Mouse (Mus musculus) liver, adult (tissue): ENCODE data around the gene Taok3.
A peak's percentile ranks its signal among the peaks of the same experiment; 100 is the strongest.

Experiments
- GATA4 ChIP-seq: IDR thresholded peaks from 2 replicates; pipeline ENCODE4 v1.6.1; 2014; ENCODE audit warnings: mild to moderate bottlenecking, low read length; ENCODE audit not compliant: insufficient replicate concordance

Gene Taok3

DNA sequence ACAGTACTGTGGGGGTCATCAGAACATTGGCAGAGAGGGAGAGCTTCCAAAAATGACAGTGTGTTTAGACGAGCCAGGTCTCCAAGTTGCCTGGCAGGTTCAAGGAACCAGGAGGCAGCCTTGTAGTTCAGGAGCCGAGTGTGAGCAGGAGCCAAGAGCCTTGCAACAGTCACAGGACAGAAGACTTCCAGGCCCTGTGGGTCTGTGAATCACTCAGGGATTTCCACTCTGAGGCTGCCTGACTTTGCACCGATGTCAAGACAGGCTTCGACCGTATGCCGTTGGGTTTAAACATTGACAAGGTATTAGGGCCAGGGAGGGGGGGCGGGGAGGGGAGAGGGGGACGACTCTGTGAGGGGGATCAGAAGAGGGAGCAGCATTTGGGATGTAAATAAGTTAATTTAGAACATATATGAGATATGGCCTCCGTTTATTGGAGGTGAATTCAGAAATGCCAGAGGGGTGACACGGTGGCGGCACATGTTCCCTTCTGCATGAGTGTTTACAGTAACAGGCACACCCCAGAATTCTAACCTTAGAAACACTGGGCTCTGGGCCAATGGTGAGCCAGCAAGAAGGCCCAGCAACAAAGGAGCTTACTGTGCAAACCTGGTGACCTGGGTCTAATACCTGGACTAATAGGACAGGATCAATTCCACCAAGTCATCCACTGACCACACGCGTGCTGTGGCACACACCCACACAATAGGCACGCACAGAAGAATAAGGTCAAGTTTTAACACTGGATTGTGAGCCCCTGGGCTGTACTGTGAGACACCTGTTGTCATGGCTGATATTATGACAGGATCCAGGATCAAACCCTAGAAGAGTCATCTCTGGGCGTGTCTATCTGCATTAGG, 159.1 kb downstream of the Taok3 start:
- TF ChIP-seq GATA4: no peak

DNA sequence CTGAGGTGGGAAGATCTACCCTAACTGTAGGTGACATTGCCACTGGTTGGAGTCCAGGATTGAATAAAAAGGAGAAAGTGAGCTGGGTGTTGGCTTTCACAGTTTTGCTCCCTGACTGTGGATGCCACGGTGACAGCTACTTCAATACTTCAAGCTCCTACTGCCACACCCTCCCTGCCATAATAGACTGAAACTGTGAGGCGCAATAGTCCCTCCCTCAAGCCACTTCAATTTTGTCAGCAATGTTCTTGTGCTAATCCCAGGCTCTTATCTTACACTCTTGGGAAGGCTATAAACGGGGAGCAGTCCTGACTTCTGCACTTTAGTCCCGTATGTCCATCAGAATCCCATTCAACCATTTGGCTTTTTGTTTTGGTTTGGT, 159.7 kb downstream of the Taok3 start:
- no peak for TF ChIP-seq GATA4

DNA sequence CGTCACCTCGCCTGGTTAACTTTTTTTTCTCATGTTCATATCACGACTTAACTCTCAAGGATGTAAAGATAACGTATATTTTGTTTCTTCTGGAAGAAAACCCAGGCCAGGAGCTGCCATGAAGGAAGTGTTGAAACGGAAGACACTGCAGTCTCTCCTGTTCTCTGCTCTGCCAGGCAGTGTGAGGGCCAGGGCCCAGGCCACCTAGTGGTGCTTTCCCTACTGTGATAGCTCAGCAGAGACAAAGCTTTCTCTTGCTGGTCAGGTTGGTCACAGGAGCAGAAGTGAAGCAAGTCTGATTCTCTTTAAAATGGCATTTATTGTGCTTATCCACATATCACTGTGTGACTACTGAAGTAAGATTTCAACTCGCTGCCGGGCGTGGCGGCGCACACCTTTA, 161.6 kb downstream of the Taok3 start:
- TF ChIP-seq GATA4: no peak

DNA sequence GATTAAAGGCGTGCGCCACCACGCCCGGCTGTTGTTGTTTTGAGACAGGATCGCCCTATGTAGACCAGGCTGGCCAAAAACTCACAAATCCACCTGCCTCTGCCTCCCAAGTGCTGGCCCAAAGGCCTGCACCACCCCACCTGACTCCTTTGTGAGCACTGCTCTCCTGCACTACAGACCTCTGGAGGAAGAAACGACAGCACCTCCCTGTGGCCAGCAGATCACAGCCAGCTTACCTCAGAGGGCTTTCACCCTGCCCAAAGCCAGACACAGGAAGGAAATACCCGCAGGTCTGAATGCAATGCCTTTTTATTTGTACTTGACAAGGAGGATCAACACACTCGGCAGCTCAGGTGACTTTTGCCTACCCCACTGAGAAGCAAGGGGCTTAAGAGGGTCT, 162.4 kb downstream of the Taok3 start:
- TF ChIP-seq GATA4: no peak

GRCm38 (mm10) chr5:117284029-117284428, 164.1 kb downstream of the Taok3 start:
- no peak for TF ChIP-seq GATA4

DNA sequence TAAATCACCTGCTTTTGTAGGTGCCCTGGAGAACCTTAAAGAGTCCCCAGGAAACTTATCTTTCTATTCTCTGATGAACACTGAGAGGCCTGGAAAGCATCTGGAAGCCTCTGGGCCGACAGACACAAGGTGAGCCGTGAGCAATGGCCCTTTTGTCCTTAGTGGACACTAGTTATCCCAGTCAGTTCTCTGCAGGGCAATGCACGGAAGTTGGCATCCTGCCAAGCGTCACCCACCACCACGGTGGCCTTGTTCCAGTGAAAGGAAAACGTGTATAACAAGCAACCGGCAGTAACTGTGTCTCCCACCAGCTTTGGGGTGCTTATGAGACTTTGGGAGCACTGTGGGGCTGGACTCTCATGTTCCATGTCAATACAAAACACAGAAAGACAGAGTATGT, 164.8 kb downstream of the Taok3 start:
- no peak for TF ChIP-seq GATA4

GRCm38 (mm10) chr5:117285266-117285665, 165.3 kb downstream of the Taok3 start:
- TF ChIP-seq GATA4: no peak

DNA sequence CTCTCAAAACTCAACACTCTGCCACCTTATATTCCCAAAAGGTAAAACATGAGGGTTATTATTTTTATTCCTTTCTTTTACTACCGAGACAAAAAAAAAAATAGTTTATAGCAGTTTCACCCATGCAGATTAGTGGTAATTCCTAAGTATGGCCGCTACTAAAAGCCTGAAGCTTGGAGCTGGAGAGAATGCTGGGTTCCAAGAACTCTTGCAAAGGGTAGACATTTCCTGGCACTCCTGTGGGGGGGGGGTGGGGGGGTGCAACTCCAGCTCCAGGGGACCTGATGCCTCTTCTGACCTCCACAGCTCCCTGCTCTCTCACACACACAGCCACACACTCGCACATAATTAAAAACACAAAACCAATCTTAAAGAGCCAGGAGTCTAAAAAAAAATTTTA, 166.4 kb downstream of the Taok3 start:
- no peak for TF ChIP-seq GATA4

DNA sequence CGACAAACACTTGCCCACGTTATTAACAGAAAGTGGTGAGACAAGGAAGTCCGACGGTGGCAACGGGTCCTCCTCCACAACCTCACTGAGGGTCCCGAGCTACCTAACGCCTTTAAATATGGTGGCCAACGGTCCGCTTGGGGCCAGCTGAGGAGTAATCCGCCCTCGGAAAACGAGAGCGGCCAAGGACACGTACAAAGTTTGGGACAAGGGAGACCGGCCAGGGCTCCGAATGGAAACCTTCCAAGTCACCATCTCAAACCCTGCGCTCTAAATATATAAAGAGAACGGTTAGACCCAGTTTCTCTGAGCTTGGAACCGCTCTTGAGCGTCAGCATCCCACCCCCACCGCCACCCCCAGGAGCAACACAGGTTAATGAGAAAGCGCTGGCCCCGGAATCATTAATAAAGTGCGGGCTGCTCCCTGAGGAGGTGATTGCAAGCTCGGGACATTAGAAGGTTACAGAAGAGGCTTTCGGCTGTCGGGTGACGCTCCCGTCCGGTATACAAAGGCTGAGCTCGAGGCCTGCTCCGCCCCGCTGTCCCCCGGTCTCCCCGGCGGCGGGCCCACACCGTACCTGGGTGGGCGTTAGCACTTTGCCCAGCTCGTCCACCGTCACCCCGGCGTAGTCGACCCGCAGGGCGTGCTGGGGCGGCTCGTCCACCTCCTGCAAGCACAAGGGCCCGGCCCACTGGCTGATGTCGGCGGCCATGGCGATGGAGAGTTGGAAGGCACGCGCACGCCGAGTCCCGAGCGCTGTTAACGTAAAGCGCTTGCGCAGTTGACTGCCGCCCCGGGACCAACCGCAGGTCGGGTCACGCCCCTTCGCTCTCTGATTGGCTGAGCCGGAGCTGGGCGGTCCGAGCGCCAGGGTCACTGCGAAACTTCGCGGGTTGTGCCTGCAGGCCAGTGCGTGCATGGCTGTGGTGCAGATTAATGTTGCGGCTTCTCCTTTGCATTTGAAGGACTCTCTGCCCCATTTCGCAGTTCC, 167.2 kb downstream of the Taok3 start, which contains the start of gene Pebp1:
Gene Pebp1 (minus strand): TSS at position 795 of the 992 bp plus-strand sequence.
- no peak for TF ChIP-seq GATA4

- TF ChIP-seq GATA4: no peak
These were observed 169.7 kb downstream of the Taok3 start for GRCm38 (mm10) chr5:117289646-117290045.

GRCm38 (mm10) chr5:117290081-117290480, 170.2 kb downstream of the Taok3 start:
- no peak for TF ChIP-seq GATA4

DNA sequence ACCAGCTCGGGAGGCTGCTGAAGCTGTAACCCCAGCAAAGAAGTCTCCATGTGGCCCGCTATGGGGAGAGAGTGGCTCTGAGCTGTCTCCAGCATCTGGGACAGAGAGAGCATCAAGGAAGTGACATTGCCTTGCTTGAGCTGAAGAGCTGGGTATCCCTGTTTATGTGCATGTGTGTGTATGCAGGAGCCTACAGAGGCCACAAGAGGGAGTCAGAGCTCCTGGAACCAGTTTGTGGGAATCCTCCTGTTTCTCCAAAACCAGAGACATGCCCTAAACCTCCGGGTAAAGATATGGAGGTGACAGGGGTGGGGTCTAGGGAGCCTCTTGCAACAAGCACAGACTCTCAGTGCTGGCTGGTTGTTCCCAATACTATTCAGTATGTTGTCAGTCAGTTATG, 171.4 kb downstream of the Taok3 start:
- no peak for TF ChIP-seq GATA4

DNA sequence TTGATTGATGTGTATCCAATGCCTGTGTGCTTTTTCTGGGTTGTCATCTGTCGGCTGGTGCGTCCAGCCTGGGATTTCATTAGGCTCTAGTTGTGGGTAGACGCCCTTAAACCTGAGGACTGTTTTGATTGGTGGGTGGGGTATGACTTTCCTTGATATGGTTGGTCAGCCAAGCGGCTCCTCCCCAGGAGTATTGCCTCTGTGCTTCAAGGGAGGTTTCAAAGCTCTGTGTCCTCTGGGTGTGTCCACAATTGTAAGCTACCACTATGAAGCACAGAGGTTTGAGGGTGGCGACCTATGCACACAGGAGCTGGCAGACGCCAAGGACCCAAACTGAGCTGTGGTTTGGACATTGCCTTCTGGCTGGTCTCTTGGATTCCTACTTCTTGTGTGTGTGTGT, 172.6 kb downstream of the Taok3 start:
- TF ChIP-seq GATA4: no peak

DNA sequence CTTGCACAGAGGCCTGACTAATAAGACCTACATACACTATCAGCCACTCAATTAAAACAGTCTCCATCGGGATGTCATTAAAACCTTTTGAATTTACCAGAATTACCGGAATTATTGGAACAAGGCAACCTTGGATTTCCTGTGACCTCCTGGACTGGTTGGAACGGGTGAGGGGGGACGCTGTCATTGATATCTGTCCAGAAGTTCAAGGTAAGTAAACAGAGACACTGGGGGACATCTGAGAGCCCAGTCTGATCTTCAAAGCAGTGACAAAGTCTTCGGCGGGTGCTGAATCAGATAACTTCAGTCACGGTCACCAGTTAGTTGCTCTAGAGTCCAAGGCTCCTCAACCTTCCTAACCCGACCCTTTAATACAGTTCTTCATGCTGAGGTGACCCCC, 175.1 kb downstream of the Taok3 start:
- peak; percentile 39; the same call in 1 of the 2 replicates for TF ChIP-seq GATA4

GRCm38 (mm10) chr5:117302899-117303298, 183.0 kb downstream of the Taok3 start:
- no peak for TF ChIP-seq GATA4
